Comparison of ENCODE assay signal across 15 mouse cellular contexts in the genomic region with DNA sequence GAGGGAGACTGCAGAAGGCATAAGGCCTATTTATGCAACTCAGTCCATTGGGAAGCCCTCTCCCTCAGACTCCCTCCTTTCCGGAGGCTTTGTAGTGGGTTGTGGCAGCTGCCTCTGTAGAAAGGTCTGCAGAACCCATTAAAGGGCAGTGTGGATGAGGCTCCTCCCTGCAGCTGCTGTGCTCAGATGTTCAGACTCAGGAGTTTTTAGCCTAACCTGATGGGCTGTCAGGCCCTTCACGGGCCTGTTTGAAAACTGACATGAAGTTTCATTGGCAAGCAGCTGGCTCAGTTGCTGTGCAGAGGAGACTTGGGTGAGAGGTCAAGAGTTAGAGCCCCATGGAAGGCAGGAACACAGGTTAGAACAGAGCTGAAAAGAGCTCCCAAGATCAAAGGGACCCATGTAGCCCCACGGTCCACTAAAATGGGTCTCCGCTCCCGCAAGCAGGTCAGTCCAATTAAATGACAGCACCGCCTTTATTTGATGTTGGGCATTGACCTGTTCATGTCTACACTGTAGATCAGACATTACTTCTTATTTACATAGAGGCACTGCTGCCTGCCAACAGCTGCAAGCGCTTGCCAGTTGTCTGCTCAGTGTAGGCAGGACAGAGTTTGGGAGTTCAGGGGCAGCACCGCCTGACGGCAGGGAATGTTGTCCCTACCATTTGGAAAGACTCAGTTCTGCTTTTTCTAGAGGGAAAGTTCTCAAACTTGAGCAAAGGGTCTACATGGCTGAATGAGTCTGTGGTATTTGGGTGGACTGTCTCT. TPM values are rescaled to one million over a fixed set of nuclear protein-coding genes. Genes with fewer than 3 reads are reported as not detected.
DNase-seq lines count a peak whose midpoint lies in the region; ATAC-seq and TF ChIP-seq lines count a peak whose summit lies in the region.
"Had no signal": no experiment of that assay in that cellular context is flagged by ENCODE, and none has a peak within 500 bp of the region (broad histone marks: within the 10 kb centered on the region; RNA-seq: fewer than 3 reads in every experiment).

No protein-coding gene starts in this region.

- H3K9me3 ChIP-seq in hindbrain, embryonic 11.5 days (ENCODE audit: control insufficient read depth, low read length): no peaks in the 10 kb centered on the region
- no peaks in the 10 kb centered on the region for H3K9me3 ChIP-seq in hindbrain, postnatal 0 days (ENCODE audit: low read length)
- no peaks in the 10 kb centered on the region for H3K9me3 ChIP-seq in embryonic facial prominence, embryonic 11.5 days (replicated peaks; ENCODE audit: control insufficient read depth, low read length)
- H3K9me3 ChIP-seq: midbrain, embryonic 10.5 days had no signal

- no peak overlapping the region for H3K4me2 ChIP-seq in hindbrain, embryonic 11.5 days (replicated peaks; ENCODE audit: low read depth, low read length)
- no peak overlapping the region for H3K4me2 ChIP-seq in hindbrain, postnatal 0 days (ENCODE audit: low read depth, low read length)
- no peak overlapping the region for H3K4me2 ChIP-seq in embryonic facial prominence, embryonic 11.5 days (ENCODE audit: low read depth, low read length)
- no peak overlapping the region for H3K4me2 ChIP-seq in myocyte (ENCODE audit: low read depth)
- H3K4me2 ChIP-seq: heart, embryonic 11.5 days had no signal

- no peaks in the 10 kb centered on the region for H3K36me3 ChIP-seq in hindbrain, embryonic 11.5 days (ENCODE audit: control insufficient read depth, insufficient read depth, low read length)
- H3K36me3 ChIP-seq in hindbrain, postnatal 0 days (ENCODE audit: insufficient read depth, low read length): no peaks in the 10 kb centered on the region
- no peaks in the 10 kb centered on the region for H3K36me3 ChIP-seq in embryonic facial prominence, embryonic 11.5 days (replicated peaks; ENCODE audit: control insufficient read depth, insufficient read depth, low read depth, low read length)
- H3K36me3 ChIP-seq in myocyte (ENCODE audit: control insufficient read depth, insufficient read depth): no peaks in the 10 kb centered on the region
- H3K36me3 ChIP-seq: midbrain, embryonic 10.5 days had no signal

- peak; percentile 13 for DNase-seq in hindbrain, embryonic 11.5 days (ENCODE audit: low spot score)
- DNase-seq in hindbrain, postnatal 0 days (ENCODE audit: low spot score): no peak
- peak; percentile 39 for DNase-seq in adipocyte (ENCODE audit: low spot score)
- peak; percentile 37 for DNase-seq in embryonic facial prominence, embryonic 11.5 days (ENCODE audit: low spot score)
- no peak for DNase-seq in layer of hippocampus, adult 11-12 months (ENCODE audit: low spot score)
- DNase-seq in left cerebral cortex, postnatal 36 days (ENCODE audit: low spot score in 2 of 2): no peak
- DNase-seq: adrenal gland, adult 8-10 months; left cerebral cortex, postnatal 4 days; right cerebral cortex, postnatal 4 days had no signal

- no peak for ATAC-seq in hindbrain, embryonic 11.5 days (ENCODE audit: low FRiP score)
- ATAC-seq in hindbrain, postnatal 0 days: no peak
- 0 out of 2 replicates have a peak, but pooled peaks have one; percentile 59 for ATAC-seq in embryonic facial prominence, embryonic 11.5 days (replicated peaks; ENCODE audit: insufficient number of reproducible peaks, low FRiP score, low TSS enrichment, low read depth)
- ATAC-seq in monocyte, adult 5-6 weeks (replicated peaks; ENCODE audit: insufficient number of reproducible peaks, low FRiP score, low TSS enrichment, poor library complexity, severe bottlenecking): no peak
- ATAC-seq: CD4-positive, CD25-positive, alpha-beta regulatory T cell, adult 4 months; Patski had no signal

- H3K9ac ChIP-seq in hindbrain, embryonic 11.5 days (ENCODE audit: low read depth, low read length): no peak overlapping the region
- H3K9ac ChIP-seq in hindbrain, postnatal 0 days (replicated peaks; ENCODE audit: low read length): no peak overlapping the region
- H3K9ac ChIP-seq in embryonic facial prominence, embryonic 11.5 days (replicated peaks; ENCODE audit: low read length): no peak overlapping the region

- intact Hi-C loops in left cerebral cortex, postnatal 36 days (cut with DNase I): no loop called here

- no peak overlapping the region for H3ac ChIP-seq in myocyte (ENCODE audit: control insufficient read depth, insufficient read length)

- H3K79me2 ChIP-seq in myocyte (ENCODE audit: control insufficient read depth, insufficient read depth): no peaks in the 10 kb centered on the region

- H3K4me1 ChIP-seq in hindbrain, embryonic 11.5 days (replicated peaks; ENCODE audit: control insufficient read depth, insufficient read depth, low read length): no peaks in the 10 kb centered on the region
- no peaks in the 10 kb centered on the region for H3K4me1 ChIP-seq in hindbrain, postnatal 0 days (ENCODE audit: insufficient read depth, low read length)
- no peaks in the 10 kb centered on the region for H3K4me1 ChIP-seq in embryonic facial prominence, embryonic 11.5 days (ENCODE audit: control insufficient read depth, insufficient read depth, low read length)

- no peak for TF ChIP-seq POLR2A in myocyte (IDR thresholded peaks at IDR 0.05; ENCODE audit: insufficient read length, low read depth)

- no peak overlapping the region for H3K4me3 ChIP-seq in hindbrain, embryonic 11.5 days (ENCODE audit: low read depth, low read length)
- H3K4me3 ChIP-seq in hindbrain, postnatal 0 days (ENCODE audit: low read length): no peak overlapping the region
- no peak overlapping the region for H3K4me3 ChIP-seq in embryonic facial prominence, embryonic 11.5 days (ENCODE audit: low read depth, low read length)
- H3K4me3 ChIP-seq in myocyte: no peak overlapping the region
- H3K4me3 ChIP-seq: midbrain, embryonic 10.5 days had no signal

- H3K27me3 ChIP-seq in hindbrain, embryonic 11.5 days (ENCODE audit: control insufficient read depth, insufficient read depth, low read length): no peaks in the 10 kb centered on the region
- H3K27me3 ChIP-seq in hindbrain, postnatal 0 days (ENCODE audit: insufficient read depth, low read length): no peaks in the 10 kb centered on the region
- no peaks in the 10 kb centered on the region for H3K27me3 ChIP-seq in embryonic facial prominence, embryonic 11.5 days (ENCODE audit: control insufficient read depth, insufficient read depth, low read length)
- no peaks in the 10 kb centered on the region for H3K27me3 ChIP-seq in myocyte (ENCODE audit: control insufficient read depth, insufficient read depth, insufficient read length)
- H3K27me3 ChIP-seq: Patski had no signal

- 76% methylated on average over 9 of the region's 9 CpGs for WGBS in hindbrain, embryonic 11.5 days
- 84% methylated on average over 9 of the region's 9 CpGs for WGBS in hindbrain, postnatal 0 days
- WGBS in embryonic facial prominence, embryonic 11.5 days: 64% methylated on average over 9 of the region's 9 CpGs

- H3K27ac ChIP-seq in hindbrain, embryonic 11.5 days (ENCODE audit: low read depth, low read length): no peak overlapping the region
- H3K27ac ChIP-seq in hindbrain, postnatal 0 days: no peak overlapping the region
- no peak overlapping the region for H3K27ac ChIP-seq in embryonic facial prominence, embryonic 11.5 days (replicated peaks; ENCODE audit: low read depth, low read length)
- H3K27ac ChIP-seq: midbrain, embryonic 10.5 days had no signal

- no peak for TF ChIP-seq CTCF in hindbrain, postnatal 0 days (IDR thresholded peaks at IDR 0.05; ENCODE audit: low read depth)

TF ChIP-seq in myocyte, 11 proteins besides CTCF, POLR2A, EP300 and RAD21:
- TF ChIP-seq MYOD1 (IDR thresholded peaks at IDR 0.05; ENCODE audit: control insufficient read depth in 1 of 3, insufficient read length in 2 of 3, low read depth in 2 of 3): peak in 2 of 3 experiments; percentile 2 to 24
- no peak for TF ChIP-seq REST (IDR thresholded peaks at IDR 0.05; ENCODE audit: insufficient read depth, insufficient read length)

RNA-seq across cellular contexts. Expression of gene Usp46, which starts 53.8 kb away (rescaled TPM):
- 36.7 and 38.4 TPM in 2 replicates for polyA plus RNA-seq in hindbrain, embryonic 11.5 days (2014; fragmentation: Nextera tagmentation; extraction: Ambion mirVana)
- 52.7 and 65.4 TPM in 2 replicates for total RNA-seq in hindbrain, postnatal 0 days (2014; rRNA removed)
- polyA plus RNA-seq in hindbrain, postnatal 0 days (2015; fragmentation: Nextera tagmentation; extraction: Ambion mirVana): 39.1 and 40.5 TPM in 2 replicates
- 53.1 and 60.0 TPM in 2 replicates for polyA plus RNA-seq in embryonic facial prominence, embryonic 11.5 days (2014; fragmentation: Nextera tagmentation; extraction: Ambion mirVana)
- polyA plus RNA-seq in myocyte (2012; fragmentation: generic; extraction: Trizol): 6.1 TPM
- 100 to 1,000 TPM; 138 to 142 TPM for total RNA-seq in left cerebral cortex, postnatal 36 days (2021)
- 1.8 to 10.5 TPM (median 5.8 TPM) in 3 replicates for total RNA-seq in monocyte, adult 5-6 weeks (2017)

Comparison
In these comparisons a context has a peak if more than half of its experiments do, and no peak if none do; other contexts are left out.
1. DNase-seq: peak in hindbrain, embryonic 11.5 days (single experiment), adipocyte (single experiment) and embryonic facial prominence, embryonic 11.5 days (single experiment); none in hindbrain, postnatal 0 days (single experiment), layer of hippocampus, adult 11-12 months (single experiment) and left cerebral cortex, postnatal 36 days (0 of 2).